Mouse (Mus musculus): ENCODE results near the gene Dot1l. TPM values are rescaled to one million over a fixed set of nuclear protein-coding genes. Genes with fewer than 3 reads are reported as not detected.
"Not testable (repeated sequence)": the region's sequence is repeated elsewhere in the genome, so short reads cannot be mapped to it uniquely, and the experiment has no call there.

Dot1l gene
- total RNA-seq, 4 experiments from 2014 or later: 43.7 to 56.4 (median 51.3) TPM

DNA sequence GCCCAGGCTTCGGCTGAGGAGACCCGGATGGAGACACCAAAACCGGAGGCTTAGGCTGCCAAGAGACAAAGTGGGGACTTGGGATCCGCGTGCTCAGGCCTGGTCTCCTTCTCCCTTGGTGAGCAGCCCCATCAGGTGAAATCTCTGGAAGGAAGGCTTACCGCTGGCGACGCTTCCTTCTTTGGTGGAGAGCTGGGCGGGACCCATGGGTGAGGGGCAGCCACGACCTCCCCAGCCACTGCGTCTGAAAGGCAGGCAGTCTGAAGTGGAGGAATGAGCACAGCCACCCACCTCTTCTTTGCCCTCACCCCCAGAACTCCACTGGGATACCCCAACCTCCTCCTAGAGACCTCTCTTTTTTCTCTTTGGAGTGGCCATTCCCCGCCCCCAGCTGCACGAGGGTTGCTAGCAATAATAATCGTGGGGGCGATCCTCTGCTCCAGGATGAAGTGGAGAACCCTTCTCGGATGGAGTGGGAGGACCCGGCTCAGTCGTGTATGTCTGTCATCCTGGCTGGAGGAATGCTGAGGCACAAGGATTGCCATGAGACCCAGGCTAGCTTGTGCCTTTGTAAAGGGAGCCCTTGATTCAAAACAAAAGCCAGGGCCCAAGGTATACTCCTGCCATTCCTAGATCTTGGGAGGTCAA lies 54.1 kb downstream of the Dot1l start:
- DNase-seq (ENCODE audit: low spot score in 2 of 2): no peak

DNA sequence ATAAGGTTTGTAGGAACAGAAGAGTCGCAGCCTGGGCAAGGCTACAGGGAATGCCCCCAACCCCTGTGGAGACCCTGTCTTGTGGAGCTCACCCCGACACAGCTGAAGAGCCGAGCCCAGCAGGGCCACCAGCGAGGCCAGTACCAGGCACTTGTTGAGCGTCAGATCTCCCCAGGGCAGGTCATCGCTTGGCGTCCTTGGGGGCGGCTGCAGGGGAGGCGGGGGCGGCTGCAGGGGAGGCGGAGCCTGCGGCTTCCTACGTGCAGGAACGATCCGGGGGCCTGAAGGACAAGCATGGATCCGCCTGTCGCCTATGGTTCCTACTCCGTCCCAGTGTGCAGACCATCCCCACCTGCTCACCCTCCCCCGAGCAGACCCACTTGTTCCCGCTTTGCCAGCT lies 55.1 kb downstream of the Dot1l start:
- DNase-seq (ENCODE audit: low spot score in 2 of 2): no peak

DNA sequence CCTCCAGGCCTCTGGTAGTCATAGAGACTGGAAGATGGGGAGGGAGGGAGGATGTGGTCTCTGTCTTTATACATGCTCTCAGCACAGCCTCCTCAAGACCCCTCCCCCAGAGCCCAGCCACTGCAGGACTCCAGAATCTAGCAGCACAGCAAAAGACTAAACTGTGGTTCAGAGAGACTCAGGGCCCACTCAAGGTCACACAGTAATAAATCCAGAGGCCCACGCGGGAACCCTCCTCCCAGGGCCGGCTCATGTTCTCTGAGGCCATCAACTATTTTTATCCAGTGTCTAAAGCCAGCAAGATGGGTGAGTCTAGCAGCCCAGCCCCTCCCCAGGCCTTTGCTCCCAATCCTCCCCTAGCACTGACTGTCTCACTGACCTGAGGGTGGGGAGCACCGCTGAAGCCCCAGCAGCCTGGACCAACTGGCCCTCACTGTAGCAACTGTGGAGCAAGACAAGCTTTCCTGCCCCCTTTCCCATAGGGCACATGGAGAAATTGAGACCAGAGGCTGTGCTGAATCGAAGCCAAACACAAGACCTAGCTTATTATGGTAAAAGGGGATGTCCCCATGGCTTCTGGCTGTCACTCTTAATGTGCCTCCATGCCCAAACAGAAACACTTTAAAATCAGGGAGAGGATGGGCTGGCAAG lies 57.5 kb downstream of the Dot1l start:
- DNase-seq (ENCODE audit: low spot score in 2 of 2): no peak

DNA sequence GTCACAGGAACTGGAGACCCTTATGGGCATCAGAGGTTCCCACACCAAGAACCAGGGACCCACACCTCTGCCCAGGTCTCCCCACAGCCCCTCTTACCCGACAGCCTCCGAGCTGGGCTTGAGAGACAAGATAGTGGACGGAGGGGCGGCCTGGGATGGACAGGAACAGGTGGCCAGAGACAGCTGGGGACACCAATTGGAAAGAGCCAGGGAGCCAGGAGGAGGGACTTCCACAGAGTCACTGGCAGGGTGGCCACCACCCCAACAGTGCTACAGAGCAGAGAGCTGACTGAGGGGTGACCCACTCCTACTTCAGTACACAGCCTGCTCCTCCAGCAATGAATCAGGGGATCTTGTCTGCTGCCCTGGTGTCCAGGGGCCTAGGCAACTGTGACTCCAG lies 58.4 kb downstream of the Dot1l start, which contains the start of gene Jsrp1:
TSS of gene Jsrp1 (minus strand) at position 133 of the 400 bp plus-strand sequence.
- no peak for DNase-seq (ENCODE audit: low spot score in 2 of 2)

DNA sequence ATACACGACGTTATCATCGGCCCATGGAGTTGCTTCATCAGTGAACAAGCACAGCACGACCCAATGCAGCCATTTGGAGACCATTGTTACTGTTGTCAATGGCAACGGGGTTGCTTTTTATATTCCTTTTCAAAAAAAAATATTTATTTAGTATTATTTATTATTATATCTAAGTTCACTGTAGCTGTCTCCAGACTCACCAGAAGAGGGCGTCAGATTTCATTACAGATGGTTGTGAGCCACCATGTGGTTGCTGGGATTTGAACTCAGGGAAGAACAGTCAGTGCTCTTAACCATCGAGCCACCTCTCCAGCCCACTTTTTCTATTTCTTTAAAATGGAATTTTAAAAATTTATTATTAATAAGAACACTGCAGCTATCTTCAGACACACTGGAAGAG lies 59.8 kb downstream of the Dot1l start:
- no peak for DNase-seq (ENCODE audit: low spot score in 2 of 2)

DNA sequence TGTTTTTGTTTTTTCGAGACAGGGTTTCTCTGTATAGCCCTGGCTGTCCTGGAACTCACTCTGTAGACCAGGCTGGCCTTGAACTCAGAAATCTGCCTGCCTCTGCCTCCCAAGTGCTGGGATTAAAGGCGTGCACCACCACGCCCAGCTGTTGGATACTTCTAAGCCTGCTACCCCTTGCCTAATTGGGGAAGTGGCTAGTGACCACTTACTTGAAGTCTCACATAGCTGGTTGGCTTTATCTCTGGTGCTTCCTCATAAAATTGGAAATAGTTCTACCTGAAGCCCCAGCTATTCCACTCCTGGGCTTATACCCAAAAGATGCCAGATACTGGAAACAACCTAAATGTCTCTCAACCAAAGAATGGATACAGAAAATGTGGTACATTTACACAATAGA lies 61.3 kb downstream of the Dot1l start:
- not testable (repeated sequence) for DNase-seq (ENCODE audit: low spot score in 2 of 2)

DNA sequence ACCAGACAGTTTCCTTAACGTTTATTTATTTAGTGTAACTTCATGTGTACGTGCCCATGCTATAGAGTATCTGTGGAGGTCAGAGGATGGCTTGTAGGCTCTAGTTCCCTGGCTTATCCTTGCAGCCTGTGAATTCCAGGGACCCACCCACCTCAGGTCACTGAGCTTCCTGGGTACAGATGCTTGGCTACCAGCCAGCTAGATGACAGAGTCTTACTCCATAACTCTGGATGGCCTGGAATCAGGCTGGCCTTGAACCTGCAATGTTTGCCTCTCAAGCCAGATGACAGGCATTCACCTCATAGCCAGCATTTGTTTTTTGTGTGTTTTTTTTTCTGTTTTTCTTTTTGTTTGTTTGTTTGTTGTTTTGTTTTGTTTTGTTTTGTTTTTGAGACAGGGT lies 62.2 kb downstream of the Dot1l start:
- no peak for DNase-seq (ENCODE audit: low spot score in 2 of 2)

DNA sequence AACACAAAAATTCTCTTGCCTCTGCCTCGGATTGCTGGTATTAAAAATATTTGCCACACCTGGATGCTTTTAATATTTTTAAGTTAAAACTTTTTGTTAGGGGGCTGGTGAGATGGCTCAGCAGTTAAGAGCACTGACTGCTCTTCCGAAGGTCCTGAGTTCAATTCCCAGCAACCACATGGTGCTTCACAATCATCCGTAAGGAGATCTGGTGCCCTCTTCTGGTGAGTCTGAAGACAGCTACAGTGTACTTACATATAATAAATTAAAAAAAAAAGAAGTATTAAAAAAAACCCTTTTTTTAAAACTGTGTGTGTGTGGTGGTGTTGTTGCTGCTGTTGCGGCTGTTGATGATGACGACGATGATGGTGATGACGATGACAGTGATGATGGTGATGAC lies 62.9 kb downstream of the Dot1l start:
- DNase-seq (ENCODE audit: low spot score in 2 of 2): not testable (repeated sequence)

DNA sequence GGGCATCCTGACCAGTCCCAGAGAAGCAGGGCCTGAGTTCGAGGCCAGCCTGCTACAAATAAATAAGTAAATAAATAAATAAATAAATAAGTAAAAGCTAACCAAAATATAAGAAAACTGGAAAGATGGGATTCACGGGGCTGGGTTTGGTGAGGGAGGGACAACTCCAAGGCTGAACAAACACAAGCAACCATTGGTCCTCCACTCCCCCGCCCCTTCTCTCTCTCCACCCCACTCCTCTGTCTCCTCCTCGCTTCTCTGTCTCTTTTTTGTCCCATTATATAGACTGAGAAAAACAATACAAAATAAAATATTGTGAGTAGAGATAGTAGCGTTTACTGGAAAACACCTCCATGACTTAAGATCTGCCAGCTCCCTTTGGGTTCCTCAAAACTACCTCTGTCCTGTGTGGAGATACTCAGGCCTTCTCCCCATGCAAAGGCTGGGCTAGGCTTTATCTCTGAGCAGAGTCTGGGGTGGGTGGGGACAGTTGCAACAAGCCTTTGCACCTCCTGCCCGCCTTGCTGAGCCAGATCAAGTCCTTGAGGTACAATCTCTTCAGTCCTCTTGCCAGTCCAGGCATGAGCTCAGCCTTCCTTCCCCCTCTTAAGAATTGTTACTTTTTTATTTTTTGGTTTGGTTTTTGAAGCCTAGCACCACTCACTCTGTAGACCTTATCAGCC lies 63.7 kb downstream of the Dot1l start:
- no peak for DNase-seq (ENCODE audit: low spot score in 2 of 2)

DNA sequence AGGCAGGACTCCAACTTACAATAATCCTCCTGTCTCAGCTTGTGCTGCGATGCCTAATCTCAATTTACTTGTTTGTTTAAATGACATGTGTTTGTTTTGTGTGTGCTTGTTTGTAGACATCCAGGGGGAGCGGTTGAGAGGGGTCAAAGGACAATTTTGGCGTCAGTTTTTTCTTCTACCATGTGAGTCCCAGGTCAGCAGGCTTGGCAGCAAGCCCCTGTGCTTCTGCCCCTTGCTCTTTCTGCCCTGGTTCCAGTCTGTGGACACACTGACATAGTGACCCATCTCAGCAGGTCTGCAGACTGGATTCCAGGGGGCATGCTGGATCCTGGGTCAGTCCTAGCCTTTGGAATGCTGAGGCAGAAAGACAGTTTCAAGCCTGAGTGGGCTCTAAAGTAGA lies 64.4 kb downstream of the Dot1l start:
- DNase-seq (ENCODE audit: low spot score in 2 of 2): no peak

DNA sequence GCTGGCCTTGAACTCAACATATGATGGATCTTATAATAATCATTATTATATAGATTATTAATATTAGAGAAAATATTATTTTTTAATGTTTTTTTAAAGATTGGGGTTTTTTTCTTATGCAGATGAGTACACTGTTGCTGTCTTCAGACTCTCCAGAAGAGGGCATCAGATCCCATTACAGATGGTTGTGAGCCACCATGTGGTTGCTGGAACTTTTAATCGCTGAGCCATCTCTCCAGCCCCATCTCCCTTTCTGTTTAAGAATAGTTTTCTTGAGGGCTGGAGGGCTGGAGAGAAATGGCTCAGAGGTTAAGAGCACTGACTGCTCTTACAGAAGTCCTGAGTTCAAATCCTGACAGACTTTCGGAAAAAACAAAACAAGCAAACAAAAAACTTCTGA lies 67.0 kb downstream of the Dot1l start:
- no peak for DNase-seq (ENCODE audit: low spot score in 2 of 2)

DNA sequence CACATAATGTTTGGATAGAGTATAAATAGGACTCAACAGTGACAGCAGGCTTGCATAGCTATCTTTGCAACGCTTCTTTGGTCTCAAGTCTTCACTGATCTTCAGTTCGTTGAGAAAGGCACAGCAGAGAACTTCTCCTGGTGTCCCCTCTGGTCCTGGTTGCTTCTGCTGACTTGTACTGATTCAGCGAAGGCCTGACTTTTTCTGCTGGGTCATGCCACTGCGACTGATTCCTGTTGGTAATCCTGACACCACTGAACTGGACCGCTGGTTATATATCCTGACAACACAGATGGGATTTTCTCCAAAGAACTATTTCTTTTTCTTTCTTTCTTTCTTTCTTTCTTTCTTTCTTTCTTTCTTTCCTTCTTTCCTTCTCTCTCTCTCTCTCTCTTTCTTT lies 67.5 kb downstream of the Dot1l start:
- no peak for DNase-seq (ENCODE audit: low spot score in 2 of 2)

DNA sequence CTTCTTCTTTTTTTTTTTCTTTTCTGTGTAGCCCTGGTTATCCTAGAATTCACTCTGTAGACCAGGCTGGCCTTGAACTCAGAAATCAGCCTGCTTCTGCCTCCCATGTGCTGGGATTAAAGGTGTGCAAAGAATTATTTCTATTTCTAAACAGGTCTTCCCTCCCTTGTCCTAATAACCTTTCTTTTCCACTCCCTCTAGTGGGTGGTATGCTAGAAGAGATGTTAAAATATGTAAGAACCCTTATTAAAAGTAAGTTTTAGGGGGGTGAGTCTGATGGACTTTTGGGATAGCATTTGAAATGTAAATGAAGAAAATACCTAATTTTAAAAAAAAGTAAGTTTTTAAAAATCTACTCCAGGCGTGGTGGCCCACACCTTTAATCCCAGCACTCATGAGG lies 68.3 kb downstream of the Dot1l start:
- no peak for DNase-seq (ENCODE audit: low spot score in 2 of 2)

DNA sequence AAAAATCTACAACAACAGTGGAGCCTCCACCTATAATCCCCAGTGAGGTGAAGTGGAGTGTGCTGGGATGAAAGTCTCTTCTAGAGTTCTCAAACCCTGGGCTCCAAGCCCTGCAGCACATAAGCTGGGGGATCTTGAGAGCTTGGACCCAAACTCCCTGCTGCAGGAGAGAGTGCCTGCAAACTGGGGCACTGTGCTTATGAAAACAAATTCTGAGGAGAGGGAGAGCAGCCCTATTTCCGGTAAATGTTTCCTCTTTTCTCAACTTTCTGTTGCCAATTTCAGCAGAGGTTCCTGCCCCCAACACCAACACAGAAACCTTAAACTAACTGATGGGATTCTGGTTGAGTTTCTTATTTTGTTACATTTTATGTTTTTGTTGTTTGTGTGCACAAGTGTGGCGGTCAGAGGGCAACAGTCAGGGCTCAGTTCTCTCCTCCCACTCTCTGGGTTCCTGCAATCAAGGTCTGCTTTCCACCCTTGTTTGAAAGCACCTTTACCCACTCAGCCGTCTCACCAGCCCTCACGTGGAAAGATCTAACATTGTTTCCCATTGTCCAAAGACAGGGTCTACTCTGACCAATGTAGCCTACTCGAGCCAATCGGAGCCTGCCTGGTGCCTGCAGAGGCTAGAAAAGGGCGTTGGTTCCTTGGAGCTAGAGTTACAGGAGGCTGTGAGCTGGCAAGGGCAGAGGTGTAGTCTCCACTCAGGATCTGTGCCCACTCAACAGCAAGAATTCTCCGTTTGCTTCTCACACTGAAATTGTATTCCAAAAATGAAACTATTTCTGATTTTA lies 69.0 kb downstream of the Dot1l start:
- DNase-seq (ENCODE audit: low spot score in 2 of 2): no peak

DNA sequence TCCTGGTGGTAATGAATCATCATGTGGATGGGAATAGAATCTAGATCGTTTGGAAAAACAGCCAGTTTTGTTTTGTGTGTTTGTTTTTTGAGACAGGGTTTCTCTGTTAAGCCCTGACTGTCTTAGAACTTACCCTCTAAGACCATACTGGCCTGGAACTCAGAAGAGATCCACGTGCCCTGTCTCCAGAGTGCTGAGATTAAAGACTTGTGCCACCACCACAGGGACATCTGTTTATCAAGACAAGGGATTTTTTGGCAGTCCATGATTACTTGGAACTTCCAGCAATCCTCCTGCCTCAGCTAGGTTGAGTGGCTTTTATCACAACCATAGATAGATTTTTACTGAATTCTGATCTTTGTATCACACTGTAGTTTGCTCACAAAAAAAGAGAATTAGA lies 69.8 kb downstream of the Dot1l start:
- DNase-seq (ENCODE audit: low spot score in 2 of 2): no peak

DNA sequence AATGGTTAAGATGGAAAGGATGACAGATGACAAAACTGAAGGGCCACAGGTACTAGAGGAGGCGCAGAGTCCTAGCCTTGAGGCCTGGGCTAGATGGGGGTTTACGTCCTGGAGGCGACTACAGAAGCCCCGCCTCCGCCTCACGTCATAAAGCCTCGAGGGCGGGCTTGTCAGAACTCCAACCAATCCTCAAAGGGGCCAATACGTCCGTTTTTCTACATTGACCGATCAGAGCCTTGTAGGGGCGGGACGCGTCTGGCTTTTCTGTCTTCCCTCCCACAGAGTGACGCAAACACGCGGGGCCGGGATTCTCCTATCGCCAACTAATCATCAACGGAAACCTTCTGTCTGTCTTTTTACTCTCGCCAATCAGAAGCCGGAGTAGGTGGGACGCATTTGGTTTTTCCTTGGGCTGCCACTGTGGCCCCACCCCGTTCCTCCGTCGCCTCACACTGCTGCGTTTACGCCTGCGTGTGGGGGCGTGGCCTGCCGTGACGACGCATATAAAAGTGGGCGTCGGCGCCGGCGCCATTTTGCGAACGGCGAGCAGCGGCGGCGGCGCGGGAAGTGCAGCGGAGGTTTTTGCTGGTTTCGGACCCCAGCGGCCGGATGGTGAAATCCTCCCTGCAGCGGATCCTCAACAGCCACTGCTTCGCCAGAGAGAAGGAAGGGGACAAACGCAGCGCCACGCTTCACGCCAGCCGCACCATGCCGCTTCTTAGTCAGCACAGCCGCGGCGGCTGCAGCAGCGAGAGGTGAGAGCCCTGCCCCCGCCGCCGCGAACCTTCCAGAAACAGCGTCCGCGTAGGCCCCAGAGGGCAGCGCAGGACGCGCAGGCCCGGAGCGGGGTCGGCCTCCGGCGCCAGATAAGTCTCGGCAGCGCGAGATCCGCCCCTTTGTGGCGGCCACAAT lies 71.4 kb downstream of the Dot1l start, which contains the start of gene Oaz1:
TSS of gene Oaz1 (plus strand) at position 506 of the 912 bp plus-strand sequence.
- DNase-seq (ENCODE audit: low spot score in 2 of 2): peak; percentile 100

DNA sequence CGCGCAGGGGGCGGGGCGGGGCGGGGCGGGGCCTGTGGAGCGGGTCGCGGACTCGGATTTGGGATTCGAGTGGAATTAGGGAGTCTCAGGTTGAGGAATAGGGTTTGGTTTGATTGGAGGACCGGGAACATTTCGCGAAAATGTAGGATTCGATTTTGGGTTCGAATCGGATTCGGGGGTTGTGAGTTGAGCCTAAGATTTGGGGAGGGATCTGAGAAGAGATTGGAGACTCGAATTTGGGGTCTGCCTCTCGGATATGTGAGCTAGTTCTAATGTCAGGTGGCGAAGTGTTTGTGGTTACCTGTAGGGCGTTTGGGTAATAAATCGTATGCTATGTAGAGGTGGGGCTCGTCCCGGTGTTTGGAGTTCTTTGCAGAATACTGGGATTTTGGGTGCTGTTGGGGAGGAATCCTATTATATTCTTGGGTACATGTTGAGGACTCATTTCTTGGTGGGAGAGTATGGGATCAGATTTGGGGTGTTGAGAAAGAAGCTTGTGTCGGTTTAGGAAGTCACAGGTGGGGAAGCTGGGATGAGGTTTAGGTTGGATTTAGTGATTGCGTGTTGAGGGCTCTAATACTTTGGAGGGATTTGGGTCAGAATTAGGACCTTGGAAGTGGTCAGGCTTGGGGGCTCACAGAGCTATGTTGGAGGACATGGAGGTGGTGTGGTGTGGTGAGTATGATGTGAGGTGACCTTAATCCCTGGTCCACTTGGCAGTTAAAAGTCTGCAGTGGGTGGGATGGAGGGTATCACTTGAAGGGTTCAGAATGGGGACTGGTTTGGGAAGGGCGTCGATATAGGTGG lies 72.3 kb downstream of the Dot1l start:
- no peak for DNase-seq (ENCODE audit: low spot score in 2 of 2)

DNA sequence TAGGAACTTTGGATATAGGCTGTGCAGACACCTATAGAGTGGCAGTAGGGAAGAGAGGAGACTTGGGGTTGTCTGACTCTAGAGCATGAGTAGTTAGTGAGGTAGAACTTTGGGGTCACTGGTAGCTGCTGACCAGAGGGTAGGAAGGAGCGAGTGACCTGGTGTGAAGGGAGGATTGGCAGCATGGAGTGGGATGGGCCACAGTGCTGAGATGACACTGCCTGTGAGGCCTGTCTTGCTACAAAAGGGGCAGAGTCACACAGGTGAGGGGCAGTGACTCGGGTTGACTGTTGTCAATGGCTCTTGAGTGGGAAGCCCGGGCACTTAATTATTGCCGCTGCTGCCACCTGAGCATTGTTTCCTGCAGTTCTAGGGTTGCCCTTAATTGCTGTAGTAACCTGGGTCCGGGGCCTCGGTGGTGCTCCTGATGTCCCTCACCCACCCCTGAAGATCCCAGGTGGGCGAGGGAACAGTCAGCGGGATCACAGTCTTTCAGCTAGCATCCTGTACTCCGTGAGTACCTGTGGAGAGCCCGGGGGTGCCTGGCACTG lies 72.9 kb downstream of the Dot1l start:
- DNase-seq (ENCODE audit: low spot score in 2 of 2): no peak

DNA sequence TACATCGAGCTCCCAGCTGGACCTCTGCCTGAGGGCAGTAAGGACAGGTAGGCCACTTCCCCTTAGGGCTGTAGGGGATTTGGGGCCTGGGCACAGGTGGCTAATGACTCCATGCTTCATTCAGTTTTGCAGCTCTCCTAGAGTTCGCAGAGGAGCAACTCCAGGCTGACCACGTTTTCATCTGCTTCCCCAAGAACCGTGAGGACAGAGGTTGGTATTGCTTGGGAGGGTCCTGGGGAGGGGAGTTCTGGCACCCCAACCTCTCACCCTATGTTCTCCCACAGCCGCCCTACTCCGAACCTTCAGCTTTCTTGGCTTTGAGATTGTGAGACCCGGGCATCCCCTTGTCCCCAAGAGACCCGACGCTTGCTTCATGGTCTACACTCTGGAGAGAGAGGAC lies 73.6 kb downstream of the Dot1l start:
- not testable (repeated sequence) for DNase-seq (ENCODE audit: low spot score in 2 of 2)
